Mouse (Mus musculus): ENCODE data around the gene Sin3b. TPM values are rescaled to one million over a fixed set of nuclear protein-coding genes. Genes with fewer than 3 reads are reported as not detected.

The Sin3b gene
- total RNA-seq, 2 experiments from 2014 or later, result 113 to 127 TPM

GRCm38 (mm10) chr8:72752289-72752688, 29.2 kb downstream of the Sin3b start:
- DNase-seq (ENCODE audit: low spot score in 2 of 2), result no peak

GRCm38 (mm10) chr8:72753165-72753564, 30.1 kb downstream of the Sin3b start:
- DNase-seq (ENCODE audit: low spot score in 2 of 2), result no peak

GRCm38 (mm10) chr8:72753781-72754180, 30.7 kb downstream of the Sin3b start:
- no peak for DNase-seq (ENCODE audit: low spot score in 2 of 2)

- DNase-seq (ENCODE audit: low spot score in 2 of 2), result no peak
Observed at GRCm38 (mm10) chr8:72756031-72756430, 32.9 kb downstream of the Sin3b start.

- peak in 1 of 2 experiments; percentile 11 for DNase-seq (ENCODE audit: low spot score in 2 of 2)
Observed at GRCm38 (mm10) chr8:72756771-72757390, 33.8 kb downstream of the Sin3b start.

- DNase-seq (ENCODE audit: low spot score in 2 of 2), result peak; percentile 6 to 9
Observed at GRCm38 (mm10) chr8:72757426-72758195, 34.5 kb downstream of the Sin3b start.

GRCm38 (mm10) chr8:72758310-72758709, 35.2 kb downstream of the Sin3b start:
- no peak for DNase-seq (ENCODE audit: low spot score in 2 of 2)

- DNase-seq (ENCODE audit: low spot score in 2 of 2), result no peak
Observed at GRCm38 (mm10) chr8:72760216-72760615, 37.1 kb downstream of the Sin3b start.

GRCm38 (mm10) chr8:72761322-72762051, 38.4 kb downstream of the Sin3b start, which contains the start of gene F2rl3:
F2rl3 (plus strand) TSS chr8:72761880.
- peak in 1 of 2 experiments; percentile 9 for DNase-seq (ENCODE audit: low spot score in 2 of 2)

- DNase-seq (ENCODE audit: low spot score in 2 of 2), result no peak
Observed at GRCm38 (mm10) chr8:72762306-72762705, 39.2 kb downstream of the Sin3b start.

GRCm38 (mm10) chr8:72765696-72766095, 42.6 kb downstream of the Sin3b start:
- DNase-seq (ENCODE audit: low spot score in 2 of 2), result no peak

- no peak for DNase-seq (ENCODE audit: low spot score in 2 of 2)
Observed at GRCm38 (mm10) chr8:72766777-72767176, 43.7 kb downstream of the Sin3b start.

- DNase-seq (ENCODE audit: low spot score in 2 of 2), result no peak
Observed at GRCm38 (mm10) chr8:72777797-72778196, 54.7 kb downstream of the Sin3b start.

- DNase-seq (ENCODE audit: low spot score in 2 of 2), result no peak
Observed at GRCm38 (mm10) chr8:72780644-72781043, 57.6 kb downstream of the Sin3b start.

GRCm38 (mm10) chr8:72801583-72801982, 78.5 kb downstream of the Sin3b start:
- DNase-seq (ENCODE audit: low spot score in 2 of 2), result no peak

Small RNA genes within 50 kb of the gene (microRNA-seq; reads per million reads assigned to microRNA genes)
- gene Gm26237, result not detected

Other genes starting within 250 kb of the Sin3b start
- 10 to 100 TPM; 47.7 to 60.6 TPM for gene Cherp, start 248.1 kb upstream of the Sin3b start, total RNA-seq (2021)
- 10 to 100 TPM; 24.5 to 28.3 TPM for gene Slc35e1, start 230.7 kb upstream of the Sin3b start, total RNA-seq (2021)
- 1 to 10 TPM; 9.4 to 9.8 TPM for gene Med26, start 175.0 kb upstream of the Sin3b start, total RNA-seq (2021)
- 100 to 1,000 TPM; 114 to 123 TPM for gene Smim7, start 152.2 kb upstream of the Sin3b start, total RNA-seq (2021)
- gene Tmem38a, start 151.2 kb upstream of the Sin3b start, total RNA-seq (2021), result 100 to 1,000 TPM; 536 to 560 TPM
- 1 to 10 TPM; 1.3 to 1.7 TPM for gene Nwd1, start 76.6 kb upstream of the Sin3b start, total RNA-seq (2021)
- gene F2rl3, start 38.6 kb downstream of the Sin3b start, total RNA-seq (2021), result 1 to 10 TPM; 2.3 to 2.4 TPM

Data from gastrocnemius, postnatal 4 days (tissue).